ENCODE assay signal across 12 mouse cellular contexts in genomic region chr14:24196947-24197346, GRCm38 (mm10). TPM values are rescaled to one million over a fixed set of nuclear protein-coding genes. Genes with fewer than 3 reads are reported as not detected.
DNase-seq lines count a peak whose midpoint lies in the region; ATAC-seq and TF ChIP-seq lines count a peak whose summit lies in the region.
"Had no signal": no experiment of that assay in that cellular context is flagged by ENCODE, and none has a peak within 500 bp of the region (broad histone marks: within the 10 kb centered on the region; RNA-seq: fewer than 3 reads in every experiment).

No protein-coding gene starts in this region.

- no peak overlapping the region for H3K4me3 ChIP-seq in heart, postnatal 0 days (ENCODE audit: low read depth, low read length)
- no peak overlapping the region for H3K4me3 ChIP-seq in heart, embryonic 12.5 days
- no peak overlapping the region for H3K4me3 ChIP-seq in midbrain, postnatal 0 days (ENCODE audit: low read depth, low read length)
- H3K4me3 ChIP-seq in midbrain, embryonic 13.5 days (replicated peaks) = no peak overlapping the region
- no peak overlapping the region for H3K4me3 ChIP-seq in limb, embryonic 15.5 days
- H3K4me3 ChIP-seq: midbrain, embryonic 10.5 days; neural tube, embryonic 12.5 days had no signal

- no peak overlapping the region for H3K27ac ChIP-seq in heart, postnatal 0 days (ENCODE audit: low read depth)
- H3K27ac ChIP-seq in heart, embryonic 12.5 days (ENCODE audit: poor library complexity, severe bottlenecking) = no peak overlapping the region
- no peak overlapping the region for H3K27ac ChIP-seq in midbrain, postnatal 0 days (ENCODE audit: low read depth, low read length)
- H3K27ac ChIP-seq in midbrain, embryonic 13.5 days = no peak overlapping the region; the same call in 1 of the 2 replicates
- peak overlapping the region; percentile 54; the same call in 1 of the 2 replicates for H3K27ac ChIP-seq in limb, embryonic 15.5 days
- H3K27ac ChIP-seq: hindbrain, embryonic 14.5 days; midbrain, embryonic 10.5 days; neural tube, embryonic 12.5 days had no signal

- H3K9ac ChIP-seq in heart, postnatal 0 days (replicated peaks; ENCODE audit: low read depth, low read length) = no peak overlapping the region
- no peak overlapping the region for H3K9ac ChIP-seq in heart, embryonic 12.5 days
- H3K9ac ChIP-seq in midbrain, postnatal 0 days (replicated peaks; ENCODE audit: low read length, poor library complexity, severe bottlenecking) = no peak overlapping the region
- no peak overlapping the region for H3K9ac ChIP-seq in midbrain, embryonic 13.5 days (replicated peaks)
- H3K9ac ChIP-seq in limb, embryonic 15.5 days = no peak overlapping the region
- H3K9ac ChIP-seq: hindbrain, embryonic 14.5 days; neural tube, embryonic 12.5 days had no signal

- no peak overlapping the region for H3K4me2 ChIP-seq in heart, postnatal 0 days (ENCODE audit: low read depth, low read length)
- no peak overlapping the region for H3K4me2 ChIP-seq in heart, embryonic 12.5 days
- no peak overlapping the region for H3K4me2 ChIP-seq in midbrain, postnatal 0 days (ENCODE audit: low read depth, low read length, poor library complexity, severe bottlenecking)
- no peak overlapping the region for H3K4me2 ChIP-seq in midbrain, embryonic 13.5 days (replicated peaks)
- no peak overlapping the region for H3K4me2 ChIP-seq in limb, embryonic 15.5 days
- H3K4me2 ChIP-seq: hindbrain, embryonic 14.5 days; neural tube, embryonic 12.5 days had no signal

- no peaks in the 10 kb centered on the region for H3K27me3 ChIP-seq in heart, postnatal 0 days (ENCODE audit: control insufficient read depth, insufficient read depth, low read length)
- H3K27me3 ChIP-seq in heart, embryonic 12.5 days (replicated peaks) = no peaks in the 10 kb centered on the region
- H3K27me3 ChIP-seq in midbrain, postnatal 0 days (ENCODE audit: insufficient read depth, low read length) = no peaks in the 10 kb centered on the region
- H3K27me3 ChIP-seq in midbrain, embryonic 13.5 days = no peaks in the 10 kb centered on the region
- H3K27me3 ChIP-seq in limb, embryonic 15.5 days = no peaks in the 10 kb centered on the region
- H3K27me3 ChIP-seq: neural tube, embryonic 12.5 days had no signal

- H3K9me3 ChIP-seq in heart, postnatal 0 days (replicated peaks; ENCODE audit: control insufficient read depth, low read length) = no peaks in the 10 kb centered on the region
- H3K9me3 ChIP-seq in heart, embryonic 12.5 days (replicated peaks) = no peaks in the 10 kb centered on the region
- H3K9me3 ChIP-seq in midbrain, postnatal 0 days (ENCODE audit: low read length) = no peaks in the 10 kb centered on the region
- no peaks in the 10 kb centered on the region for H3K9me3 ChIP-seq in midbrain, embryonic 13.5 days
- H3K9me3 ChIP-seq in limb, embryonic 15.5 days = no peaks in the 10 kb centered on the region
- H3K9me3 ChIP-seq: midbrain, embryonic 10.5 days; neural tube, embryonic 12.5 days had no signal

- WGBS in heart, postnatal 0 days = 69% methylated on average over 6 of the region's 6 CpGs
- WGBS in heart, embryonic 12.5 days = 82% methylated on average over 6 of the region's 6 CpGs
- WGBS in midbrain, postnatal 0 days = 81% methylated on average over 6 of the region's 6 CpGs
- 85% methylated on average over 6 of the region's 6 CpGs for WGBS in midbrain, embryonic 13.5 days
- WGBS in limb, embryonic 15.5 days = 75% methylated on average over 6 of the region's 6 CpGs

- peak; percentile 25 for TF ChIP-seq CTCF in heart, postnatal 0 days (IDR thresholded peaks at IDR 0.05; ENCODE audit: low read depth)
- TF ChIP-seq CTCF in midbrain, postnatal 0 days (IDR thresholded peaks at IDR 0.05) = no peak

- no peaks in the 10 kb centered on the region for H3K36me3 ChIP-seq in heart, postnatal 0 days (replicated peaks; ENCODE audit: control insufficient read depth, insufficient read depth, low read length)
- peaks cover 12% of the 10 kb centered on the region; the same call in 1 of the 2 replicates for H3K36me3 ChIP-seq in heart, embryonic 12.5 days
- peaks cover 3% of the 10 kb centered on the region; the same call in 1 of the 2 replicates for H3K36me3 ChIP-seq in midbrain, postnatal 0 days (ENCODE audit: insufficient read depth, low read length)
- peaks cover 18% of the 10 kb centered on the region for H3K36me3 ChIP-seq in midbrain, embryonic 13.5 days
- H3K36me3 ChIP-seq in limb, embryonic 15.5 days = peaks cover 29% of the 10 kb centered on the region; the same call in 1 of the 2 replicates

- TF ChIP-seq EP300 in heart, postnatal 0 days (IDR thresholded peaks at IDR 0.05; ENCODE audit: low read depth) = no peak

- no peak for ATAC-seq in heart, postnatal 0 days (ENCODE audit: insufficient read depth, low read depth)
- ATAC-seq in heart, embryonic 12.5 days (ENCODE audit: insufficient number of reproducible peaks, low FRiP score) = no peak
- ATAC-seq in midbrain, postnatal 0 days (ENCODE audit: low FRiP score) = no peak
- ATAC-seq in midbrain, embryonic 13.5 days = no peak
- no peak for ATAC-seq in limb, embryonic 15.5 days (ENCODE audit: insufficient number of reproducible peaks, low FRiP score, low TSS enrichment, low read depth)
- ATAC-seq in megakaryocyte-erythroid progenitor cell, adult 5-6 weeks (replicated peaks; ENCODE audit: low FRiP score, low TSS enrichment, poor library complexity, severe bottlenecking) = no peak
- ATAC-seq: forebrain, embryonic 14.5 days had no signal

- peaks cover 13% of the 10 kb centered on the region for H3K4me1 ChIP-seq in heart, postnatal 0 days (ENCODE audit: control insufficient read depth, insufficient read depth)
- H3K4me1 ChIP-seq in heart, embryonic 12.5 days (replicated peaks) = peaks cover 44% of the 10 kb centered on the region
- H3K4me1 ChIP-seq in midbrain, postnatal 0 days (ENCODE audit: insufficient read depth, low read length) = no peaks in the 10 kb centered on the region
- H3K4me1 ChIP-seq in midbrain, embryonic 13.5 days (replicated peaks) = 0 out of 2 replicates have a peak, but pooled peaks cover 3% of the 10 kb centered on the region
- H3K4me1 ChIP-seq in limb, embryonic 15.5 days = peaks cover 21% of the 10 kb centered on the region
- H3K4me1 ChIP-seq: midbrain, embryonic 10.5 days; neural tube, embryonic 12.5 days had no signal

- no peak for DNase-seq in heart, postnatal 0 days (ENCODE audit: low spot score)
- peak; percentile 53 for DNase-seq in midbrain, postnatal 0 days (ENCODE audit: low spot score)
- DNase-seq in fibroblast of lung, adult 2 months (ENCODE audit: low read depth) = peak; percentile 76
- no peak for DNase-seq in ovary, postnatal 36 days (ENCODE audit: low spot score)

RNA-seq across cellular contexts. Expression of gene Dlg5, which starts 48.8 kb away (rescaled TPM):
- 12.3 and 29.2 TPM in 2 replicates for total RNA-seq in heart, postnatal 0 days (2014; rRNA removed; ENCODE audit: low replicate concordance)
- 2.6 TPM in 2 replicates for polyA plus RNA-seq in heart, postnatal 0 days (2015; fragmentation: Nextera tagmentation; extraction: Ambion mirVana)
- 13.6 and 16.2 TPM in 2 replicates for polyA plus RNA-seq in heart, embryonic 12.5 days (2016; fragmentation: Nextera tagmentation; extraction: Ambion mirVana)
- total RNA-seq in midbrain, postnatal 0 days (2014; rRNA removed) = 84.3 and 87.4 TPM in 2 replicates
- polyA plus RNA-seq in midbrain, postnatal 0 days (2015; fragmentation: Nextera tagmentation; extraction: Ambion mirVana) = 15.3 and 17.9 TPM in 2 replicates
- polyA plus RNA-seq in midbrain, embryonic 13.5 days (2015; fragmentation: Nextera tagmentation; extraction: Ambion mirVana) = 18.8 and 19.4 TPM in 2 replicates
- 15.1 and 19.1 TPM in 2 replicates for polyA plus RNA-seq in limb, embryonic 15.5 days (2015; fragmentation: Nextera tagmentation; extraction: Ambion mirVana)
- total RNA-seq in megakaryocyte-erythroid progenitor cell, adult 5-6 weeks (2014; fragmentation: Nextera tagmentation) = 0.46 TPM in 1 of 2 replicates, not detected in the other
- not detected in 2 replicates for total RNA-seq in megakaryocyte-erythroid progenitor cell, adult 5-6 weeks (2017)

Comparison
In these comparisons a context has a peak if more than half of its experiments do, and no peak if none do; other contexts are left out.
1. DNase-seq: peak in midbrain, postnatal 0 days (single experiment) and fibroblast of lung, adult 2 months (single experiment); none in heart, postnatal 0 days (single experiment) and ovary, postnatal 36 days (single experiment).